Comparison of ENCODE assay signal across 8 mouse cellular contexts in genomic region chr5:134374546-134374945, GRCm38 (mm10). TPM values are rescaled to one million over a fixed set of nuclear protein-coding genes. Genes with fewer than 3 reads are reported as not detected.
DNase-seq lines count a peak whose midpoint lies in the region; ATAC-seq and TF ChIP-seq lines count a peak whose summit lies in the region.

No protein-coding gene starts in this region.

- H3K9me3 ChIP-seq in forebrain, embryonic 13.5 days (replicated peaks), result no peaks in the 10 kb centered on the region
- H3K9me3 ChIP-seq in forebrain, embryonic 12.5 days, result no peaks in the 10 kb centered on the region
- no peaks in the 10 kb centered on the region for H3K9me3 ChIP-seq in embryonic facial prominence, embryonic 15.5 days (replicated peaks)

- TF ChIP-seq POLR2A in lung, adult 2 months (IDR thresholded peaks at IDR 0.05; ENCODE audit: borderline replicate concordance, extremely low read depth, low read depth, low read length), result peak; percentile 25; the same call in 1 of the 2 replicates

- H3K4me3 ChIP-seq in forebrain, embryonic 13.5 days, result no peak overlapping the region
- no peak overlapping the region for H3K4me3 ChIP-seq in forebrain, embryonic 12.5 days (replicated peaks)
- H3K4me3 ChIP-seq in embryonic facial prominence, embryonic 15.5 days (replicated peaks), result no peak overlapping the region
- no peak overlapping the region for H3K4me3 ChIP-seq in lung, adult 2 months (replicated peaks; ENCODE audit: extremely low read depth, low read depth, low read length)

- H3K36me3 ChIP-seq in forebrain, embryonic 13.5 days (ENCODE audit: poor library complexity, severe bottlenecking), result peaks cover 68% of the 10 kb centered on the region
- peaks cover 69% of the 10 kb centered on the region for H3K36me3 ChIP-seq in forebrain, embryonic 12.5 days (replicated peaks)
- H3K36me3 ChIP-seq in embryonic facial prominence, embryonic 15.5 days, result peaks cover 66% of the 10 kb centered on the region

- H3K4me1 ChIP-seq in forebrain, embryonic 13.5 days, result no peaks in the 10 kb centered on the region
- H3K4me1 ChIP-seq in forebrain, embryonic 12.5 days, result no peaks in the 10 kb centered on the region
- no peaks in the 10 kb centered on the region for H3K4me1 ChIP-seq in embryonic facial prominence, embryonic 15.5 days
- peaks cover 4% of the 10 kb centered on the region for H3K4me1 ChIP-seq in lung, adult 2 months (ENCODE audit: control insufficient read depth, insufficient read depth, low read length)

- no peak for ATAC-seq in forebrain, embryonic 13.5 days
- ATAC-seq in forebrain, embryonic 12.5 days (ENCODE audit: low FRiP score), result no peak
- no peak; the same call in 1 of the 2 replicates for ATAC-seq in embryonic facial prominence, embryonic 15.5 days (ENCODE audit: insufficient number of reproducible peaks, low FRiP score, low TSS enrichment, low read depth)

- no peak overlapping the region for H3K9ac ChIP-seq in forebrain, embryonic 13.5 days
- H3K9ac ChIP-seq in forebrain, embryonic 12.5 days, result no peak overlapping the region
- H3K9ac ChIP-seq in embryonic facial prominence, embryonic 15.5 days, result no peak overlapping the region

- H3K27ac ChIP-seq in forebrain, embryonic 13.5 days, result peak overlapping the region; percentile 22
- no peak overlapping the region for H3K27ac ChIP-seq in forebrain, embryonic 12.5 days
- peak overlapping the region; percentile 72 for H3K27ac ChIP-seq in embryonic facial prominence, embryonic 15.5 days (replicated peaks)

- no peaks in the 10 kb centered on the region for H3K27me3 ChIP-seq in forebrain, embryonic 13.5 days
- H3K27me3 ChIP-seq in forebrain, embryonic 12.5 days, result no peaks in the 10 kb centered on the region
- H3K27me3 ChIP-seq in embryonic facial prominence, embryonic 15.5 days, result no peaks in the 10 kb centered on the region

- TF ChIP-seq CTCF in lung, adult 2 months (IDR thresholded peaks at IDR 0.05; ENCODE audit: insufficient read depth, low read length), result no peak

- H3K4me2 ChIP-seq in forebrain, embryonic 13.5 days, result no peak overlapping the region
- H3K4me2 ChIP-seq in forebrain, embryonic 12.5 days, result no peak overlapping the region
- no peak overlapping the region for H3K4me2 ChIP-seq in embryonic facial prominence, embryonic 15.5 days (replicated peaks)

- DNase-seq in kidney, adult 11 months, result peak; percentile 64
- no peak for DNase-seq in lung, adult 2 months
- DNase-seq in embryo, embryonic 10.5 days (ENCODE audit: low spot score), result no peak
- no peak for DNase-seq in left cerebral cortex, adult 18-20 months (ENCODE audit: low spot score in 2 of 2)
- no peak for DNase-seq in ovary, adult 18-20 months (ENCODE audit: low spot score)

RNA-seq across cellular contexts. Expression of gene Gtf2i, which starts 60.0 kb away (rescaled TPM):
- polyA plus RNA-seq in forebrain, embryonic 13.5 days (2015; fragmentation: Nextera tagmentation; extraction: Ambion mirVana), result 181 and 195 TPM in 2 replicates
- 245 and 247 TPM in 2 replicates for polyA plus RNA-seq in forebrain, embryonic 12.5 days (2016; fragmentation: Nextera tagmentation; extraction: Ambion mirVana)
- 190 and 202 TPM in 2 replicates for polyA plus RNA-seq in embryonic facial prominence, embryonic 15.5 days (2015; fragmentation: Nextera tagmentation; extraction: Ambion mirVana)
- 63.8 and 79.5 TPM in 2 replicates for polyA plus RNA-seq in lung, adult 2 months (2012; rRNA removed)
- total RNA-seq in left cerebral cortex, adult 18-20 months (2021), result 100 to 1,000 TPM; 204 to 207 TPM
